Mouse (Mus musculus) effector memory CD4-positive, alpha-beta T cell, adult 5 months (primary cell): ENCODE measurements around the gene Zbtb21. TPM values are rescaled to one million over a fixed set of nuclear protein-coding genes. Genes with fewer than 3 reads are reported as not detected.

Experiments
- polyA plus RNA-seq: library from polyadenylated mRNA; unstranded; fragments of 100-300 nt; shearing (Covaris generic); gene quantifications from one replicate; pipeline ENCODE4 v1.2.1, GENCODE M21; 2017

Gene Zbtb21
- 96.3 TPM for polyA plus RNA-seq

DNA sequence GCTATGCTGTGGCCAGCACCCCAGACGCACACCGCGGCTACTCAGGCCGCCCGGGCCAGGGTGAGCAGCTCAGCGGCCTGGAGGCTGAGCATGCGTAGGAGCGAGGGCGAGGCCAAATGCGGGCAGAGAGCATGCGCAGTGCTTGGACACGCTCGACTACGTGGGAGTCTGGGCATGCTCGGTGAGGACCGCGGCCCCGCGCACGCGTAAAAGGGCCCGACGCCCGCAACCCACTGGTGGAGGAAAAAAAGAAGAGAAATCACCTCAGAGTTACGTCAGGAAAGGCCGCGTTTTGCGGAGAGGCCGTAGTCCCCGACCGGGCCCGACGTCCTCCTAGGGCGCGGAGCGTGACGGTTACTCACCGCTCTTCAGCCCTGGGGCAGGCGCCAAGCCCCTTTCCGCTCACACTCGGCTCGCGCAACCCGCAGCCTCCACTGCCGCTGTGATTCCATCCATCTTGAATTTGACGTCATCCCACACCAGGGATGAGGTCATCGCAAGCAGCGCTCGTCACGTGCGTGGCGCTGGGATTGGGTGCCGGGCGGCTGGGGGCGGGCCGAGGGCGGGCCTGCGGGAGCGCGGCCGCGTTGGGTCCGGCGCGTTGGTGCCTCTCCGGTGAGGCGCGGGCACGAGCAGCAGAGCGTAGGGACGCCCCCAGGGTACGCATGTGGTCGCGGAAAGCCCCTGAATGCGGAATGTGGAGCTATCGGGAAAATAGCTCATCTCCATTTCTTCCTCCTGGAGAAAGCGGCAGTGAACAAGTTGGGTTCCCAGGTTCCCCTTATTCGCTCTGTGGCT lies at the start of gene Zbtb21, which contains the start of gene C2cd2:
Gene Zbtb21 (minus strand): TSS at position 472 of the 798 bp plus-strand sequence.
Gene C2cd2 (minus strand): TSS at position 448 of the 798 bp plus-strand sequence.

DNA sequence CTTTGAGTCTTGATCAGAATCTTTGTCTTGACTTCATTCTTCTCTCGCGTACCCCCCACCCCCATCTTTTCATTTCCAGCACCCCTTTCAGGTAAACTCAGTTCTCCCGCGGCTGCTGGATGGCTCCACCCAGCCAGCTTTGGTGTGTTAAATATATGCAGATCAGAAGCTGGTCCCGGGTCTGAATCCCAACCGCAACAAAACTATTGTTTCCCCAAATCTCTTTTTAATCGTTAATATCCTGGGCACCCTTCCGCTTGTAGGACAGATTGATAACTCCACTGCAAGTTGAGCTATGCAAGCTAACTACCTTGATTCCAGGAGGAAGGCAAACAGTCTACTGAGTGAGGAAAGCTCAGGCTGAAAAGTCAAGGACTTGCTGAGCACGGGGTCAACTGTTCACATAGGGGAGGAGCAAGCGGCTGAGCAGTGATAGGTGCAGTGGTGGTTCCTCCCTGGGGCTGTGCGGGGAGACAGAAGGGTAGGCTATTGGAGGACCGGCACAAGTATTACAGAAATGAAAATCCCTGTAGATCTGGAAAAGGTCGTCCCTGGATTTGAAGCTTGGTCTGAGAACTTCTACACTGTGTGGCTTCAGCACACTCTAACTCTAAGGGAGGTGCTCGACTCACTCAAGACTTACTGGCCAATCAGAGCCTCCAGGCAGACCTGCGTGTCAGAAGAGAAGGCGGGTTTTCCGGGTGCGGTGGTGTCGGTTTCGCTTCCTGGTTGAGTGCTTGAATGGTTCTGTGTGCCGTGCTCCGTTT lies 34.4 kb upstream of the Zbtb21 start, which contains the start of gene B230307C23Rik:
Gene B230307C23Rik (plus strand): TSS at position 700 of the 767 bp plus-strand sequence.

Other genes with a start within 250 kb of the Zbtb21 start
- 0.14 TPM for gene Ripk4, start 198.8 kb downstream of the Zbtb21 start, polyA plus RNA-seq
- 19.3 TPM for gene Prdm15, start 110.8 kb downstream of the Zbtb21 start, polyA plus RNA-seq
- gene C2cd2, start within 50 bp of the Zbtb21 start, polyA plus RNA-seq: 11.8 TPM
- 26.9 TPM for gene B230307C23Rik, start 34.7 kb upstream of the Zbtb21 start, polyA plus RNA-seq
- 6.1 TPM for gene A630089N07Rik, start 119.8 kb upstream of the Zbtb21 start, polyA plus RNA-seq